8 mouse cellular contexts compared by ENCODE assay signal in the genomic region with DNA sequence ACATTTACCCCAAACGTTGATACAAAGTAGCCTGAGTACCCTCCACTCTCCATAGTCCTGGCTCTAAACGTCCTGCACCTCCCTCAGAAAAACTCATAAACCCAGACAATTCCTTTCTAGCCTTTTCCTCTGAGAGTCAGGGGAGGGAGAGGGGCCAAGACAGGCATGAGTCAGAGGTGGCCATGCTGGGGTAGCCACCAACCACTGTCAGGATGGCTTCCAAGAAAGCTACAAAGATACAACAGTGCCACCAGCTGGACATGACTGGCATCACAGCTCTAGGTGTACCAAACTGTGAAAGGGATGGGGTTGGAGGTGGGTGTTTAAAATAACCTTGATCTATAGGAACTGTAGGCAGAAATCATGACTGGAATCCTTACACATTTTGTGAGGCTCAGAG.
DNase-seq lines count a peak whose midpoint lies in the region; TF ChIP-seq lines count a peak whose summit lies in the region.

No protein-coding gene starts in this region.

- no peak overlapping the region for H3K4me3 ChIP-seq in layer of hippocampus, adult 2 months

- TF ChIP-seq CTCF in layer of hippocampus, adult 2 months (conservative IDR thresholded peaks at IDR 0.05), result peak; percentile 90

- DNase-seq in layer of hippocampus, adult 11-12 months (ENCODE audit: low spot score), result peak; percentile 56
- DNase-seq in layer of hippocampus, adult 9-10 months (ENCODE audit: low spot score), result no peak
- DNase-seq in ES-CJ7 (ENCODE audit: low read depth, low spot score), result peak; percentile 72
- DNase-seq in brain, adult 2 months (ENCODE audit: low read depth, low spot score), result peak; percentile 71
- peak; percentile 33 to 55 for DNase-seq in frontal cortex, postnatal 25 days (ENCODE audit: low spot score in 2 of 2)
- peak; percentile 18 to 68 for DNase-seq in layer of hippocampus, adult 2 months (ENCODE audit: low spot score in 2 of 2)
- peak; percentile 60 for DNase-seq in mesoderm, embryonic 11.5 days (ENCODE audit: low read depth, low spot score)
- DNase-seq in thymus, postnatal 25 days, result peak; percentile 64

- no peak overlapping the region for H3K27ac ChIP-seq in layer of hippocampus, adult 2 months
